Mouse (Mus musculus) spleen, postnatal 4 days (tissue): Measurements from ENCODE around the gene Gast.

Experiments used
- DNase-seq, 2 experiments: peaks; one replicate each; pipeline ENCODE4 v3.0.0; 2022; ENCODE audit warnings: low spot score in 2 of 2

Gast gene

DNA sequence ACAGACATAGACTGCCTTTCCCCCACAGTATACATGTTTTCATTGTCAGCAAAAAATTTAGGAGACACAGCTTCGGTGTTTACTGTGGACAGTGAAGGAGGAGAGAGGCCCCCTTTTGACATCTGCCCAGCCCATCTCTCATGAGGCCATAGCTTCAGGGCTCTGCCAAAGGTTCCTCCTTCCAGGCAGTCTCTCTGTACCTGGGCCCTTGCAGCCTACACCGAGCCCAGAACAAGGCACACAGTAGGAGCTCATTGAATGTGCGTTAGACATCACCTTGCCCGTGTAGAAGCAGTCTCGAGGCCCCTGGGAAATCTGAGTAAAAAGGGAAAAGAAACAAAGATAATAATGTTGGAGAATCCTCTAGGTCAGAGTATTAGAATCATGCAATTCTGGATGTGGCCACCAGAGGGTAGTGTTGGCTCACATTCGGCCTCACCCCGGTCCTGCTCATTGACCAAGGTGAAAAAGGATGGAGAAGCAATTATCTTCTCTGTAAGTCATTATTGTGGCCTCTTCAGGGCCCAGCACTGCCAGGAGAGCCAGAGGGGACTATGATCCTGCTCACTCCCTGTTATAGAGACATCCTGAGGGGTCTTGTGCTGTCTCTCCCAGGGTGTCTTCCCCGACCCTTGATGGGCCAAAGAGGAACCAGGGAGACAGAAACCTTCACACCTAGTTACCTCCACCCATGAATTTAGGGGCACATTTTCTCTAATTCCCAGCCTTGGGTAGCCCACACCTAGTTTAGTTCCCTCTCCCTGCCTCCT lies 28.2 kb downstream of the Gast start:
- DNase-seq = peak; percentile 72 to 90

DNA sequence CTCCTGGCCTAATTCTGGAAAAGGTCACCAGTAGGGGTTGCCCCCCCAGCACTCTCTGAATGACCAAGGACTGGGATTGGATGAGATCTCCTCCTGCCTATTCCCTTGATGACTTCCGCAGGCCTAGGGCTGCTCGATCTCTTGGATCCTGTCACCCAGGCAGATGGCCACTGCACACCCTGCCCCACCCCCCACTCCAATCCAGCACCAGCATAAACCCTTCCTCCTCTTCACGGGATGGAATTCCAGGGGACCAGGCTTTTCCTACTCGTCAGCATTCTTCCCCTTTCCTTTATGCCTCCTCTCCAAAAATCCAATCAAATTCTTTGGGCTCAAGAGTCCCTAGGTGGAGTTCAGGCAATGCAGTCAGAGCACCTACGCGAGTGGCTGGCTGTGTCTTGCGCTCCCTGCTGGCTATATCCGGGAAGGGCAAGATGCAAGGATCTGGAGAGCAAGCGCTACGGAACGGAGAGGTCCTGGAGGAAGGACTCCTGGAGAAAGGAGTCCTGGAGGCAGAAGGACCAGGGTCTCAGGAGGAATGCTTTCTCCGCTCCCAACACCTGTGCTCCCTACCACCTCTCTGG lies 28.9 kb downstream of the Gast start:
- peak; percentile 53 to 79 for DNase-seq

GRCm38 (mm10) chr11:100369145-100369544 lies 34.9 kb downstream of the Gast start:
- DNase-seq = no peak

GRCm38 (mm10) chr11:100369822-100370221 lies 35.6 kb downstream of the Gast start:
- DNase-seq = no peak

DNA sequence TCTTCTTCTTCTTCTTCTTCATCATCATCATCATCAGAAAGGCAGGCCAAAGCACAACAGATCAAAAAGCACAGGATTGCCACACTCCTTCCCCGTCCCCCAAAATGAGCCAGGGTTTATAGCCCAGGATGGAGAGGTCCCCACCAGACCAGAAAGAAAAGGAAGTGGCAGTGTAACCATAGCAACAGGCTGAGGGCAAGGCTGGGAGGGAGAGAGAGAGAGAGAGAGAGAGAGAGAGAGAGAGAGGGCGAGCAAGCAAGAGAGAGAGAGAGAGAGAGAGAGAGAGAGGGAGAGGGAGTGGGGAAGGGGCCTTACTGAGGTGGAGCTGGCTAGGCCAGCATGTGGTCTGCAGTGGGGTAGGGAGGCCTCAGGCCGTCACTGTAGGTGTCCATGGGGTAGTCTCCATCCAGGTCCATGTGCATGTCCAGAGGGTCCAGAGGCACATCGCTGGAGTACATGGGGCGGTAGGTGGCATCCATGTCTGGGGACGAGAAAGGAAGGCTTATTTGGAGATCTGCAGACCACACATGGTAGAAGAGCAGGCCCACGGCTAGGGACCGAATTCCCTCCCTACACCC lies 37.9 kb downstream of the Gast start:
- no peak for DNase-seq

DNA sequence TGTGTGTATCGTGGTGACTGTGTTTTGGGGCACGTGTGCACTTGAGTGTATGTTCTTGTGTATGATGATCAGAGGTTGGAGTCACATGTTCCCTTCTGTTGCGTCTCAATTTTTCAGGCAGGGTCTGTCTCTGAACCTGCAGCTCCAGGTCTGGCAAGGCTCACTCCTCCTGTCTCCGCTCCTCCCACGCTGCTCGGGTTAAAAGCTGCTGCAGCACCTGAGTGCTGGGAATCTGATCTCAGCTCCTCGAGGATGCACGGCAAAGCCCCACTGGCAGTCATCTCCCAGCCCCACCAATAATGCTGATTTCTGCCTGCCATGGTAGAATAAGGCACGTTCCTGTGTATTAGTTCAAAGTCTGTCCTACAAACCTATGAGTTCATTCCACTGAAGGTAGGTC lies 40.9 kb downstream of the Gast start:
- no peak for DNase-seq

DNA sequence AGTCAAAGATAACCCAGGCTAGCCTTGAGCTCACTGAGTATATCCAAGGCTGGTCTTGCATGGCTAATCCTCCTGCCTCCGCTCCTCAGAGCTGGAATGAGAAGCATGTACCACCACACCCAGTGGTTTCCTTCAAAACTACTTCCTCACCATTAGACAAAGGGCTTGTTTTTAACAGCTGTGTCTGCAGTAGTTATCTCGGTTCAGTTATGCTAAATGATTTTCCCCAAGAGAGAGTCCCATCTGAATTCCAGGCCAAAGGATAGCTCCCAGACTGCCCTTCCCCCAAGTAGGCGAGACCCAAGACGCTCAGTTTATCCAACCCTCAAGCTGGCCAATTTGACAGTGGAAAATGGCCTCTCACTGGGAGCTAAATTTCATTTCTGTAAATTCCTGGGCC lies 41.8 kb downstream of the Gast start:
- no peak for DNase-seq

DNA sequence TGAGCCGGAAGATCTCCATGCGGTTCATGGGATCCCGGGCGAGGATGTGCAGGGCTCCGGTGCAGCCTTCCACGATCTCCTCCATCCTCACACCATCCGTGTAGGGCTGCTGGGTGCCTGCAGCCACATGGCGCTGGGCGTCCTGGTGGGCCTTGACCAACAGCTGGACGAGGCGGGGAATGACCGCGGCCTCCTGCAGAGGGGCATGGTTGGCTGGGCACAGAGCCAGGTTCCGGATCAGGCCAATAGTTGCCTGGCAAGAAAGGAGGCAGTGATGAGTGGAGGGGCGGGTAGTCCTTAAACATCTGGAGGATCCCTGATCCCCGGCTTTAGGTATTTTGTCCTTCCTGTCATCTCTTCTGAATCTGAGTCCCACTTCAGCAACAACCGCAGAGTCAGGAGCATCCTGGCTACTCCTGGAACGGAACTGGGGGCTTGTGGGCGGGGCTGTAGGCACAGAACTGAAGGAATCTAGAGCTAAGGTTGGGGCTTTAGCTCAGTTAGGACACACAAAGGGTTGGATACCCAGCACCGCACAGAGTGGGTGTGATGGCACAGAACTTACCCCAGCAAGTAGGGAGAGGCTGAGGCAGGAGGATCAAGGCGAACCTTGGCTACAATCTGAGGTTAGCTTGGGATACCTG lies 42.7 kb downstream of the Gast start:
- DNase-seq = peak in 1 of 2 experiments; percentile 12

DNA sequence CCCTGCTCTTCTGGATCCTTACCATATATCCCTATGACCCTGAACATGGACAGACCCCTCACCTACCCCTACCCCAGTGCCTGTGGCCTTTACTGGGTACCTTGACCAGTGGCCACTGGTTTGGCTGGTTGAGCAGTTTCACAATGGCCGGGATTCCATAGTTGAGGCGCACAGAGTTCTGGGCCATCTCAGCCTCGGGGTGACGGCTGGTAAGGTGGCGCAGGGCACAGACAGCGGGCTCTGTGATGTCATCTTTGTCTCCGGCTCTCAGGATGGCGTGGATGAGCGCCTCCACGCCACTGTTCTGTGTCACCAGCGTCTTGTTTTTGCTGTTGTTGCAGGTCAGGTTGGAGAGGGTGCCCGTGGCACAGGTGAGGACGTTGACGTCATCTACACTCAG lies 43.8 kb downstream of the Gast start:
- DNase-seq = no peak

DNA sequence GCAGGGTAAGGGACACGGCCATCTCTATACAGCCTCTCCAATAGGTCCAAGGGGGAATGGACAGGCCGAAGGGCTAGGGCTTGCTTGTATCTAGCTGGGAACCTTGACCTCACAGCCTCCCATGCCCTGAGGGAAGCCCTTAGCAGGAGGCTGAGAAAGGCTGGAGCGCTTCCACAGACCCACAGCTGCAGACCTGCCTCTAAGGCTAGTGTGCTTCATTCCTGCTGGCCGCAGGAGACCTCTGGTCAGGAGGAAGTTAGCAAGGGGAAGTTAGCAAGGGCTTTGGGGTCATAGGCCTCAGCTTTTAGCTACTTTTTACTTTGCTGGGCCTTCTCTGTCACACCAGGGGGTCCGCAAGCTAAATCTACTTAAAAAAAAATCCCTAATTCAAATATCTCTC lies 44.2 kb downstream of the Gast start:
- no peak for DNase-seq

DNA sequence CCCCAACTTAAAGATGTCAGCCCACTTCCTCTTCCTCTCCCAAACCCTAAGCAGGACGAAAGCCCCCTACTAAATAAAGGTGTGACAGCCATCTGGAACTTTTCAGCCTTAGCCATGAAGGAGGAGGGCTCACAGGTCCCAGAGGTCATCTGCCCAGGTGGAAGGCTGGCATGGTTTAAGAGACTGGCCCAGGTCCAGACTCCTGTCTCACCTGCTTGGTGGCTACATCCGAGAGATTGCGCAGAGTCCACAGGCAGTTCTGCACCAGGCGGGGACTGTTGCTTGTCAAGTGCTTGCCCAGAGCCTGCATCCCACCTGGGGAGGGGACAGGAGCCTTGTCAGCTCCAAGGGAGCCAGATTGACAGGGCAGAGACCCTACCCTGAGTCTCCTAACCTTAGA lies 45.1 kb downstream of the Gast start:
- DNase-seq = no peak

- DNase-seq = peak in 1 of 2 experiments; percentile 12
These were observed 48.5 kb downstream of the Gast start for GRCm38 (mm10) chr11:100382682-100383081.

GRCm38 (mm10) chr11:100385016-100385415 lies 50.8 kb downstream of the Gast start:
- no peak for DNase-seq

- no peak for DNase-seq
These were observed 52.4 kb downstream of the Gast start for GRCm38 (mm10) chr11:100386586-100386985.
